ENCODE assay signal across 16 mouse cellular contexts in the genomic region with DNA sequence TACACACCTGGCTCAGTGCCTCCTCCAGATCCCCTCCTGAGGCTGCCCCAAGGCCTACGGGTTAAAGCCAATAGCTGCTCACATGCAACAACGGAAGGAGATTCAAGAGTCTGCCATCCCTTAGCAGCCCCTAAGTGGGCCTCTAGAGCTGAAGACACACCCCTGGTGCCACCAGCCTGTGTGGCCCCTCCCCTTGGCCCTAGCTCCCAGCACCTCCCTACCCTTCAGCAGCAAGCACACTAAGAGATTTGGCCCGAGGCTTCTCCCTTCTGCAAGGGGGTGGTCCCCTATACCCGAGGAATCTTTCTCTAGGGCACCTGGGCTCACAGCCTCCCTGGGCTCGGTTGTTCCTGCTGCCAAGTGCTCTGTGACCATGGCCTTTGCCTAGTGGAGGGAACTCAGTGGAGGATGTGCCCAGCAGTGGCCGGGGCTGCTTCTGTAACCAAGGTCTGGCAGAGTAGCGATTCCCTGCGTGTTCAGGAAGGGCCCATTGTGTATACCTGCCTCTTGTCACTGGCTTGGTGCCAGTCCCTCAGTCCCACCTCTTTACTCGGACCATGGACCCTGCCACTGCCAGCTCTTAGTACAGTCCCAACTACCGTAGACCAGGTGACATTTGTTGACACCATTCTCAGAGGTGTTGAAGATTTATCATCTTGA. TPM values are rescaled to one million over a fixed set of nuclear protein-coding genes. Genes with fewer than 3 reads are reported as not detected.
DNase-seq lines count a peak whose midpoint lies in the region; ATAC-seq and TF ChIP-seq lines count a peak whose summit lies in the region.
"Had no signal": no experiment of that assay in that cellular context is flagged by ENCODE, and none has a peak within 500 bp of the region (broad histone marks: within the 10 kb centered on the region; RNA-seq: fewer than 3 reads in every experiment).

No protein-coding gene starts in this region.

- no peaks in the 10 kb centered on the region for H3K27me3 ChIP-seq in hindbrain, embryonic 11.5 days (ENCODE audit: control insufficient read depth, insufficient read depth, low read length)
- H3K27me3 ChIP-seq in hindbrain, postnatal 0 days (ENCODE audit: insufficient read depth, low read length) = no peaks in the 10 kb centered on the region
- H3K27me3 ChIP-seq in neural tube, embryonic 13.5 days = no peaks in the 10 kb centered on the region
- H3K27me3 ChIP-seq: neural tube, embryonic 12.5 days; stomach, embryonic 15.5 days had no signal

- H3K4me1 ChIP-seq in hindbrain, embryonic 11.5 days (replicated peaks; ENCODE audit: control insufficient read depth, insufficient read depth, low read length) = peaks cover 5% of the 10 kb centered on the region; the same call in 1 of the 2 replicates
- H3K4me1 ChIP-seq in hindbrain, postnatal 0 days (ENCODE audit: insufficient read depth, low read length) = no peaks in the 10 kb centered on the region
- peaks cover 48% of the 10 kb centered on the region for H3K4me1 ChIP-seq in neural tube, embryonic 13.5 days (replicated peaks)

- no peak overlapping the region for H3K4me2 ChIP-seq in hindbrain, embryonic 11.5 days (replicated peaks; ENCODE audit: low read depth, low read length)
- H3K4me2 ChIP-seq in hindbrain, postnatal 0 days (ENCODE audit: low read depth, low read length) = no peak overlapping the region
- H3K4me2 ChIP-seq in neural tube, embryonic 13.5 days = no peak overlapping the region
- H3K4me2 ChIP-seq: lung, embryonic 14.5 days; neural tube, embryonic 12.5 days; stomach, embryonic 15.5 days had no signal

- 81% methylated on average over 10 of the region's 10 CpGs for WGBS in hindbrain, embryonic 11.5 days
- 52% methylated on average over 10 of the region's 10 CpGs for WGBS in hindbrain, postnatal 0 days
- 65% methylated on average over 10 of the region's 10 CpGs for WGBS in neural tube, embryonic 13.5 days

- H3K36me3 ChIP-seq in hindbrain, embryonic 11.5 days (ENCODE audit: control insufficient read depth, insufficient read depth, low read length) = peaks cover 15% of the 10 kb centered on the region
- H3K36me3 ChIP-seq in hindbrain, postnatal 0 days (ENCODE audit: insufficient read depth, low read length) = peaks cover 5% of the 10 kb centered on the region; the same call in 1 of the 2 replicates
- peaks cover 73% of the 10 kb centered on the region for H3K36me3 ChIP-seq in neural tube, embryonic 13.5 days
- H3K36me3 ChIP-seq: stomach, embryonic 15.5 days had no signal

- no peak for TF ChIP-seq CTCF in hindbrain, postnatal 0 days (IDR thresholded peaks at IDR 0.05; ENCODE audit: low read depth)

- H3K9me3 ChIP-seq in hindbrain, embryonic 11.5 days (ENCODE audit: control insufficient read depth, low read length) = no peaks in the 10 kb centered on the region
- H3K9me3 ChIP-seq in hindbrain, postnatal 0 days (ENCODE audit: low read length) = no peaks in the 10 kb centered on the region
- no peaks in the 10 kb centered on the region for H3K9me3 ChIP-seq in neural tube, embryonic 13.5 days
- H3K9me3 ChIP-seq: neural tube, embryonic 12.5 days; stomach, embryonic 15.5 days had no signal

- no peak for ATAC-seq in hindbrain, embryonic 11.5 days (ENCODE audit: low FRiP score)
- ATAC-seq in hindbrain, postnatal 0 days = no peak
- ATAC-seq in neural tube, embryonic 13.5 days (ENCODE audit: low read depth) = no peak

- peak; percentile 42 for DNase-seq in cerebellum, adult 9-11 months
- DNase-seq in cerebellum, adult 11 months = no peak
- no peak for DNase-seq in hindbrain, embryonic 11.5 days (ENCODE audit: low spot score)
- DNase-seq in hindbrain, postnatal 0 days (ENCODE audit: low spot score) = no peak
- peak; percentile 46 to 59 for DNase-seq in thymus, postnatal 10 days (ENCODE audit: low spot score in 2 of 2)
- DNase-seq in thymus, postnatal 25 days = no peak
- no peak for DNase-seq in layer of hippocampus, adult 9-10 months (ENCODE audit: low spot score)
- DNase-seq: cerebellum, adult 11-12 months; gastrocnemius, postnatal 36 days; kidney, adult 8-10 months; liver; lung, embryonic 14.5 days; retina, postnatal 1 day had no signal

- H3K9ac ChIP-seq in hindbrain, embryonic 11.5 days (ENCODE audit: low read depth, low read length) = no peak overlapping the region
- H3K9ac ChIP-seq in hindbrain, postnatal 0 days (replicated peaks; ENCODE audit: low read length) = no peak overlapping the region
- H3K9ac ChIP-seq in neural tube, embryonic 13.5 days = no peak overlapping the region
- H3K9ac ChIP-seq: lung, embryonic 14.5 days; neural tube, embryonic 12.5 days; stomach, embryonic 15.5 days had no signal

- no peak overlapping the region for H3K4me3 ChIP-seq in hindbrain, embryonic 11.5 days (ENCODE audit: low read depth, low read length)
- H3K4me3 ChIP-seq in hindbrain, postnatal 0 days (ENCODE audit: low read length) = no peak overlapping the region
- H3K4me3 ChIP-seq in neural tube, embryonic 13.5 days = no peak overlapping the region
- H3K4me3 ChIP-seq: neural tube, embryonic 12.5 days; stomach, embryonic 15.5 days had no signal

- H3K27ac ChIP-seq in hindbrain, embryonic 11.5 days (ENCODE audit: low read depth, low read length) = 0 out of 2 replicates have a peak overlapping the region, but pooled peaks have one; percentile 7
- H3K27ac ChIP-seq in hindbrain, postnatal 0 days = no peak overlapping the region
- peak overlapping the region; percentile 74 for H3K27ac ChIP-seq in neural tube, embryonic 13.5 days (replicated peaks)
- H3K27ac ChIP-seq: neural tube, embryonic 12.5 days; stomach, embryonic 15.5 days had no signal

RNA-seq across cellular contexts. Expression of a gene that starts 13.5 kb away (rescaled TPM):
- polyA plus RNA-seq in hindbrain, embryonic 11.5 days (2014; fragmentation: Nextera tagmentation; extraction: Ambion mirVana) = 204 and 221 TPM in 2 replicates
- 150 and 176 TPM in 2 replicates for total RNA-seq in hindbrain, postnatal 0 days (2014; rRNA removed)
- 49.6 and 66.7 TPM in 2 replicates for polyA plus RNA-seq in hindbrain, postnatal 0 days (2015; fragmentation: Nextera tagmentation; extraction: Ambion mirVana)
- 137 and 150 TPM in 2 replicates for polyA plus RNA-seq in neural tube, embryonic 13.5 days (2015; fragmentation: Nextera tagmentation; extraction: Ambion mirVana)

Comparison
In these comparisons a context has a peak if more than half of its experiments do, and no peak if none do; other contexts are left out.
1. DNase-seq: peak in cerebellum, adult 9-11 months (single experiment) and thymus, postnatal 10 days (2 of 2); none in cerebellum, adult 11 months (single experiment), hindbrain, embryonic 11.5 days (single experiment), hindbrain, postnatal 0 days (single experiment), thymus, postnatal 25 days (single experiment) and layer of hippocampus, adult 9-10 months (single experiment).